Mouse (Mus musculus) heart, adult 2 months (tissue): ENCODE data around the gene Fam107b. TPM values are rescaled to one million over a fixed set of nuclear protein-coding genes. Genes with fewer than 3 reads are reported as not detected.

Experiments used
- DNase-seq, 2 experiments: peaks; one replicate each; pipeline ENCODE4 v3.0.0; 2021
- H3K27ac ChIP-seq: fragments of 200-600 bp; 2 replicates; pipeline ENCODE4 v1.8.1; 2022
- H3K27me3 ChIP-seq: fragments of 200-500 bp; 2 replicates; pipeline ENCODE4 v1.6.1; 2012; ENCODE audit warnings: mild to moderate bottlenecking, low read length, inconsistent platforms, mixed read lengths; ENCODE audit not compliant: control insufficient read depth, insufficient read depth
- H3K36me3 ChIP-seq: fragments of 200-500 bp; 2 replicates; pipeline ENCODE4 v1.6.1; 2012; ENCODE audit warnings: low read length, inconsistent platforms; ENCODE audit not compliant: control insufficient read depth, insufficient read depth
- H3K4me1 ChIP-seq: fragments of 200-500 bp; 2 replicates; pipeline ENCODE4 v1.6.1; 2011; ENCODE audit warnings: low read length; ENCODE audit not compliant: control insufficient read depth, insufficient read depth
- H3K4me3 ChIP-seq: fragments of 200-600 bp; 2 replicates; pipeline ENCODE4 v1.8.1; 2022
- H3K79me2 ChIP-seq: fragments of 200-500 bp; replicated peaks from 2 replicates; pipeline ENCODE4 v1.6.1; 2012; ENCODE audit warnings: mild to moderate bottlenecking, inconsistent platforms, low read length, moderate library complexity, mixed read lengths; ENCODE audit not compliant: control insufficient read depth, insufficient read depth
- H3K9ac ChIP-seq: fragments of 200-500 bp; 2 replicates; pipeline ENCODE4 v1.6.1; 2012; ENCODE audit warnings: low read depth, mild to moderate bottlenecking, control low read depth, inconsistent platforms, low read length, mixed read lengths
- CTCF ChIP-seq: fragments of 200-600 bp; IDR thresholded peaks from 2 replicates; pipeline ENCODE4 v1.8.1; 2022; ENCODE audit warnings: antibody characterized with exemption, mild to moderate bottlenecking, moderate library complexity
- EP300 ChIP-seq: fragments of 200-500 bp; IDR thresholded peaks from 2 replicates; pipeline ENCODE4 v1.6.1; 2011; ENCODE audit warnings: low read depth, low read length, control low read depth; ENCODE audit not compliant: insufficient read depth
- POLR2A ChIP-seq: fragments of 200-500 bp; IDR thresholded peaks from 2 replicates; pipeline ENCODE4 v1.6.1; 2011; ENCODE audit warnings: mild to moderate bottlenecking, low read depth, low read length, control low read depth; ENCODE audit not compliant: insufficient read depth
- WGBS: fragments of 180-500 bp; shearing (Covaris S2); methylation state at CpG from one replicate; pipeline ENCODE4 v1.1.7; 2018; 5-methylcytosine and 5-hydroxymethylcytosine counted together
- intact Hi-C: fragments of 180-260 bp; cut with DNase I; formaldehyde crosslinking; loops from one replicate; pipeline ENCODE4 v1.15.1; 2025
- polyA plus RNA-seq: library from polyadenylated mRNA; depleted of rRNA; stranded (reverse); fragments of >200 nt; gene quantifications from 2 replicates; pipeline ENCODE4 v1.2.3, GENCODE M21; 2012
- total RNA-seq, 2 experiments: library from RNA; stranded (reverse); gene quantifications; 2 replicates each; pipeline ENCODE4 v1.2.3; 2021

Fam107b gene
- total and polyA plus RNA-seq, 3 experiments = 3.2 to 10.1 (median 5.5) TPM

GRCm38 (mm10) chr2:3749504-3750024, 179.3 kb downstream of the Fam107b start:
- TF ChIP-seq POLR2A (no peak), EP300 (no peak), CTCF (no peak)
- 86% methylated on average over 6 of the region's 6 CpGs for WGBS
- DNase-seq = no peak
- intact Hi-C loops = no loop called here
- H3K27ac ChIP-seq = no peak overlapping the region
- no peak overlapping the region for H3K9ac ChIP-seq
- H3K4me3 ChIP-seq = no peak overlapping the region
- no peaks in the 10 kb centered on the region for H3K27me3 ChIP-seq
- H3K4me1 ChIP-seq = peaks cover 9% of the 10 kb centered on the region
- no peaks in the 10 kb centered on the region for H3K36me3 ChIP-seq
- no peaks in the 10 kb centered on the region for H3K79me2 ChIP-seq

DNA sequence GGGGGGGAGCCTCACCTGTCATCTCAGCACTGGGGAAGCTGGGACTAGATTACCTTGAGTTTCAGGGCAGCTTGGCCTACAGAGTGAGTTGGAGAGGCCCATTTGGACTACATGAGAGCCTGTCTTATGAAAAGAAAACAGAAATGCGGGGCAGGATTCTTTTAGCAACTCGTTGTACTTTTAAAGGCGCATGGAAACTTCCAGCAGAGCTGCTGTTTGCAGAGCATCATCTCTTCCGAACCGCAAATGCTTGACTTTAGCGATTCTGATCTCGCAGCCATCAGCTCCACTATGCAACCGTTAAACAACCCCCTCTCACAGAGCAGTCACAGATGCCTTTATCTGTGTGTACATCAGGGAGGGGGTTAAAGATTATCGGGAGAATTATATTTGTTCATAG, 179.8 kb downstream of the Fam107b start:
- Histone ChIP-seq H3K4me3 (no peak overlapping the region), H3K4me1 (peaks cover 9% of the 10 kb centered on the region), H3K79me2 (no peaks in the 10 kb centered on the region), H3K9ac (no peak overlapping the region), H3K27ac (no peak overlapping the region), H3K27me3 (no peaks in the 10 kb centered on the region), H3K36me3 (no peaks in the 10 kb centered on the region)
- DNase-seq = no peak
- intact Hi-C loops = no loop called here
- 86% methylated on average over 9 of the region's 9 CpGs for WGBS
- TF ChIP-seq POLR2A (no peak), CTCF (no peak), EP300 (no peak)

GRCm38 (mm10) chr2:3752365-3752764, 182.1 kb downstream of the Fam107b start:
- DNase-seq = no peak
- no peaks in the 10 kb centered on the region for H3K36me3 ChIP-seq
- H3K9ac ChIP-seq = no peak overlapping the region
- H3K4me3 ChIP-seq = no peak overlapping the region
- intact Hi-C loops = no loop called here
- WGBS = 67% methylated on average over 7 of the region's 7 CpGs
- H3K27ac ChIP-seq = no peak overlapping the region
- peaks cover 7% of the 10 kb centered on the region for H3K4me1 ChIP-seq
- TF ChIP-seq CTCF (no peak), POLR2A (no peak), EP300 (no peak)
- H3K79me2 ChIP-seq = no peaks in the 10 kb centered on the region
- H3K27me3 ChIP-seq = no peaks in the 10 kb centered on the region

DNA sequence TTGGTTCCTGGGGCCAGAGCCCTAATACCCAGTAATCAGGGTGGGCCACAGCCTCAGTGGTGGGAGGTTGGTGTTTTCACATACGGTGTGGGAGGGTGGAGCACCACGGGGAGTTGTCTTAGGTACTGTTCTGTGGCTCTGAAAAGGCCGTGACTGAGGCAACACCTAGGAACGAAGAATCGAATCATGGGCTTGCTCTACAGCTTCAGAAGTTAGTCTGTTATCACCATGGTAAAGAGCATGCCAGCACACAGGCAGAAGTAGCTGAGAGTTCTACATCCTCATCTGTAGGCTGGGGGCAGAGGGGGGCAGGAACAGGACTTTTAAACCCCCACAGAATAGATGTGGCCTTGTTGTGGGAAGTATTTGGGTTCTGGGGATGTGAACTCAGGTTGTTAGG, 182.6 kb downstream of the Fam107b start:
- H3K9ac ChIP-seq = no peak overlapping the region
- H3K4me3 ChIP-seq = no peak overlapping the region
- no peak overlapping the region for H3K27ac ChIP-seq
- WGBS = 88% methylated on average over 5 of the region's 5 CpGs
- no peaks in the 10 kb centered on the region for H3K36me3 ChIP-seq
- DNase-seq = no peak
- no peaks in the 10 kb centered on the region for H3K27me3 ChIP-seq
- intact Hi-C loops = no loop called here
- TF ChIP-seq CTCF = no peak
- no peak for TF ChIP-seq EP300
- TF ChIP-seq POLR2A = no peak
- H3K4me1 ChIP-seq = peaks cover 7% of the 10 kb centered on the region
- no peaks in the 10 kb centered on the region for H3K79me2 ChIP-seq

DNA sequence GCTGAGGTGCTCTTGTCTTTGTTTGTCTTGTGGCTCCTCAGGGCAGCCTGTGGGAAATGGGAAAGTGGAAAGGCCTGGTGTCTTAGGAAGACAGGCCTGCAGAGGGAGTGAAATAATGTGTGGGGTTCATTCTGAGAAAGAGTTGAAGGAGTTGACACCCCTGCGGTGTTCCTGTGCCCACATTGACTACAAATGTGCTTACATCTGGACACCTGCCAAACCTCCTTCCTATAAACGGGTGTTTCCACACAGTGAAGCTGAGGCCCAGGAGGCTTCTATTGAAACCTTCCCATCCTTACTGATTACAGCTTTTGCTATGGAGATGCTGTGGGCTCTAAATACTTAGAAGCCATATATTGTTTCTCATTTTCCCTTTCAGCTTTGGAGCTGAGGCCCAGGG, 183.5 kb downstream of the Fam107b start:
- no peak for DNase-seq
- no peak overlapping the region for H3K9ac ChIP-seq
- no peaks in the 10 kb centered on the region for H3K79me2 ChIP-seq
- TF ChIP-seq POLR2A (no peak), EP300 (no peak), CTCF (no peak)
- intact Hi-C loops = no loop called here
- no peak overlapping the region for H3K27ac ChIP-seq
- no peak overlapping the region for H3K4me3 ChIP-seq
- WGBS = 20% methylated on average over 2 of the region's 2 CpGs
- no peaks in the 10 kb centered on the region for H3K27me3 ChIP-seq
- peaks cover 6% of the 10 kb centered on the region for H3K4me1 ChIP-seq
- no peaks in the 10 kb centered on the region for H3K36me3 ChIP-seq

- intact Hi-C loops = no loop called here
These were observed 185.6 kb downstream of the Fam107b start for GRCm38 (mm10) chr2:3755936-3756335.

More at GRCm38 (mm10) chr2:3755936-3756335, 185.6 kb downstream of the Fam107b start:
- Histone ChIP-seq H3K9ac (no peak overlapping the region), H3K4me1 (peaks cover 2% of the 10 kb centered on the region), H3K36me3 (no peaks in the 10 kb centered on the region), H3K4me3 (no peak overlapping the region), H3K27me3 (no peaks in the 10 kb centered on the region), H3K27ac (no peak overlapping the region), H3K79me2 (no peaks in the 10 kb centered on the region)
- TF ChIP-seq POLR2A = no peak
- no peak for TF ChIP-seq EP300
- TF ChIP-seq CTCF = no peak
- DNase-seq = no peak
- WGBS = 89% methylated on average over 5 of the region's 5 CpGs
